Mouse (Mus musculus): ENCODE data around the gene Pnldc1.
"Not testable (repeated sequence)": the region's sequence is repeated elsewhere in the genome, so short reads cannot be mapped to it uniquely, and the experiment has no call there.

The Pnldc1 gene

DNA sequence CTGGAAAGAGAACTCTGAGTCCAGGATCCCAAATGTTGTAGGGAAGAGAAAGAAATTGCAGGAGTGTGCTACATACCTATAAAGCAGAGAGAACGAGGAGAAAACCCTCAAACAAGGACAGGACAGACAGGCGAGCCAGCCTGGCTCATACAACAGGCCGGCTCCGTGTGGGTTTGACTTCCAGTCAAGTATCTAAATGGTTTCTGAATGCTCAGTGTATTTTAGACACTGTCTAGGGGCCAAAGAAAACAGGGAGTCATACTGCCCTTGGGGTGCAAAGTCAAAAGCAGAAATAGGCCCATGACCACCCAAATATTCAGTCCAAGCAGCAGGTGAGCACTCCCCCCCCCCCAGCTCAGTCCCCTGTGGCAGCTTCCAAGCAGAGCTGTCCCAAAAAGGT is 4.2 kb downstream of the Pnldc1 start:
- no peak for DNase-seq

- DNase-seq = no peak
Measured at GRCm38 (mm10) chr17:12904349-12904748, 5.7 kb downstream of the Pnldc1 start.

- no peak for DNase-seq
Measured at GRCm38 (mm10) chr17:12903372-12904333, 6.4 kb downstream of the Pnldc1 start.

DNA sequence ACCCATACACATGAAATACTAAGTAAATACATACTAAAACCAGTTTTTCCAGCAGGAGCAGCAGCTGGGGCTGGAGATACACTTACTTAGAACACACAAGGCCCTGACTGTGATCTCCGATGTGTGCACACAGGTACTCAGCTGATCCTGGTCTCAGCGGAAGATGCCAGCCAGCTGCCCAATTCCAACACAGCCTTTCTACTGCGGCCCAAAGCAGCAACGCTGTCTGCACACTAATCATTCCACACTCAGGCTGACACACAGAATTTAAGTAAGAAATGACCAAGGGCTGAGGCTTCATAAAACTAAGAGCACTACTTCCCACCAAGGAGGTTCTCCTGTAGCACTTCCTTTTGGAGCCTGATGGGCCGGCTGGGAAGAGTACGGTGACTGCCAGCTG is 7.7 kb downstream of the Pnldc1 start:
- DNase-seq = no peak

GRCm38 (mm10) chr17:12898607-12899006 is 11.4 kb downstream of the Pnldc1 start:
- not testable (repeated sequence) for DNase-seq

DNA sequence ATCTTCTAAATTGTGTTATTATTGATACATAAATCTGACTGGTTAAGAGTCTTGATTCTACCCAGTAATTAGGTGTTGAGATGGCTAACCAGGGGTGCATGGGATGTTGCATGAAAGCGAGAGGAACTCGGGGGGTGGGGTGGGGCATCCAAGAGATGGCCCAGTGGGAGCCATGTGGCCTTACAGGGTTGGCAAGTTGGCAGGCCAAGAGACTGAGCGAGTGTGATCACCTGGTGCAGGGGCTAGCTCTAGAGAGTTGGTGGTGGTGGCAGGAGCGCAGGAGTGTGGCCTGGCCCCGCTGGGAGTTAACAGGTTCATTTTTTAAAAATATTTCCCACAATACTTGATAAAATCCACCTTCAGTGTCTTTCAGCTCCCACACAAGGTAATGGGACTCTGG is 12.4 kb downstream of the Pnldc1 start:
- DNase-seq = no peak

- DNase-seq = no peak
Measured at GRCm38 (mm10) chr17:12892033-12892432, 18.0 kb downstream of the Pnldc1 start.

DNA sequence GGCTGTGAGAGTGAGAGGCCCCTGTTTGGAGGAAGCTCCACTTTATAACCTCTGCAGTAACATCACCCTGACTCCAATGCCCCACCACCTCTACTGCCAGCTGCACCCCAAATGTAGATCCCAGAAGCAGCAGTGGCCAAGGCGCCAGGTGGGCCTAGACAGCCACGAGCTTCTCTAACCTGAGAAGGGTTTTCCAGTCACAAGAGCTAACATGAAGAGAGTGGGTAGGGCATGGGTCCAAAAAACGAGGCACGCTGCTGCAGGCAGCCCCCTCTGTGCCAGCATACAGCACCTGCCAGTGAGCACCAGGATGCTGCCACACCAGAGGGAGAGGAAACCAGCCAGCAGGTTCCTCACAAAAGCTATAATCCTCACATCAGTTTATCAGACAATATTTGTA is 19.0 kb downstream of the Pnldc1 start:
- no peak for DNase-seq

GRCm38 (mm10) chr17:12887021-12887775 is 22.8 kb downstream of the Pnldc1 start:
- DNase-seq = no peak

- DNase-seq = no peak
Measured at GRCm38 (mm10) chr17:12886620-12887019, 23.4 kb downstream of the Pnldc1 start.

GRCm38 (mm10) chr17:12881216-12881615 is 28.8 kb downstream of the Pnldc1 start:
- DNase-seq = no peak

- DNase-seq = peak; percentile 80
Measured at GRCm38 (mm10) chr17:12880178-12880577, 29.9 kb downstream of the Pnldc1 start.

GRCm38 (mm10) chr17:12875734-12876133 is 34.3 kb downstream of the Pnldc1 start, which contains the start of gene Mrgprh:
TSS of gene Mrgprh (plus strand) at chr17:12876034.
- no peak for DNase-seq

DNA sequence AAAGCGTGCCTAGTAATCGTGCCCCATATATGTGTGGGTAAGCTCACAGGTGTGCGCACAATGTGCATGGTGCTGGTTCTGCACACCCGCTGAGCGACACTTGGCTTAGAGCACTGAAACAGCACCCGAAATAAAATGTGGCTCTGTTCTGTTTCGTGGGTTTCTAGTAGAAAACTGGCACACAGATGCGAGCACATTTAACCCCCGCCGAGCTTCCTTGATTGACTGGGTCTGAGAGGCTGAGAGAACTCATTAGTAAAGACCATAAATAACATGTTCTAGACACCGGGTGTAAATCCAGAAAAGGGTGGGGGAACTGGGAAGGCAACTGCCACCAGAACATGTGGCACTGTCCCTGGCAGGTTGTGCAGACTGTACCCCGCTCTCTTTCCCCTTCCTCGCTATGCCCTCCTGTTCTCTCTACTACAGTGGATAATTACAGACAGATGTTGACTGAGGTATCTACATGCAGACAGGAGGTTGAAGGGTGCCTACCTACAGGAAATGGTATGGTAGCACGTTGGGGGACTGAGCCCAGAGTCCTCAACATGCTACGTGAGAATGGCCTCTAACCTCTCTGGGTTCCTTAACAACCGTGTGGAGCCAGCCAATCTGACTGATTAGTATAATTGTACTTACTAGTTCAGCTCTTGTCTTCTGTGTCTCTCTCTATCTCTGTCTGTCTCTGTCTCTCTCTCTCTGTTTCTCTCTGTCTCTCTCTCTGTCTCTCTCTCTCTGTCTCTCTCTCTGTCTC is 37.6 kb downstream of the Pnldc1 start:
- DNase-seq = no peak

DNA sequence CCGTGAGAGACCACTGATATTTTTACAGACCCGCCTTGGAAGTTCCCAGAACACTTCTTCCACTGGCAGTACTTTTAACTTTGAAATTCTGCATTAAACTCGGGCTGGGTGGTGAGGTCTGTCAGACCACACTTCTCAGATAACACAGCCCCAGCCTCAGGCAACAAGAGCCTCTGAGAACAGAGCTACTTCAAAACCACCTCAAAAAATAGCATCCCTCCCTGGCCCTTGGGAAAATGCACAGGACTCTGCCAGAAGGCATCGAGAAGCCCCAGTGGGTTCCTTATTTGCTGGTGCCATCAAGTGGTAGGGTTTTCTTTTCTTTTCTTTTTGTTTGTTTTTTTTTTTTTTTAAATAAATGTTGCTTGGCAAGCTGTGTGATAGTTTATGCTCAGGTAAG is 41.4 kb downstream of the Pnldc1 start:
- DNase-seq = no peak

- DNase-seq = no peak
Measured at GRCm38 (mm10) chr17:12868043-12868442, 42.0 kb downstream of the Pnldc1 start, which contains the start of gene Mas1. TSS of gene Mas1 (minus strand) at chr17:12868143.

DNA sequence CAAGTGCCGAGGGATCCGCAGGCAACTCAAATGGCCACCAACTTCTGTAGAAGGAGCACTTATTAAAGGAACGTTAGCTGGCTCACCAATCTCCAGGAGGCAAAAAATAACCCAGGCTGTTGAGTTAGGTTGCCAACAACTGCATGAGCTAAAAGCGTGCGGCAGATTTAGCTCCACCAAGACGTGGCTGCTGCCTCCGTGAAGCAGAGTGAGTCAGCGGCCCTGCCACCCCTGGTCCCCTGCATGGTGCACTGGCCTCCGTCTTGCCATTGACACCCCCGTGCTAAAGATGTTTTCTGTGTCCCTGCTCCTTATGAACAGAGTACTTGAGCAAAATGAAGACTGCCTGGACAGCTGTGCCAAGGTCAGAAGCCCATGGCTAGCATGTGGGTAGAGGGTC is 43.2 kb downstream of the Pnldc1 start:
- DNase-seq = no peak

GRCm38 (mm10) chr17:12865407-12865806 is 44.6 kb downstream of the Pnldc1 start:
- no peak for DNase-seq

DNA sequence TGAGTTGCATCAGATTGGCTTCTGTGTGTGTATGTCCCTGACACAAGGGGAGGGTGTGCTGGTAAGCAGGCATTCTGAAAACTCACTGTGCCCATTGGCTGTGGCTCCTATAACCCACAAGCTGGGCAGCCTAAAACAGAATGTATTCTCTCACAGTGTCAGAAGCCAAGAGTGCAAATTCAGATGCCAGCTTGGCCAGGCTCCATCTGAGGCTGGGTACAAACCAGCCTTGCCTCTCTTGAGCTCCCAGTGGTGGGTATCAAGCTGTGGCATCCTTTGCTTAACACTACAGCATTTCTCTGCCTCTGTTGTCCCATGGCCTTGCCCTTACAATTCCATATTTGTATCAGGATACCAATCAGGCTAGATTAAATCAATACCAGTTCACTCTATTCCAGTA is 45.9 kb downstream of the Pnldc1 start:
- no peak for DNase-seq

- DNase-seq = no peak
Measured at GRCm38 (mm10) chr17:12859006-12859520, 51.0 kb downstream of the Pnldc1 start.

DNA sequence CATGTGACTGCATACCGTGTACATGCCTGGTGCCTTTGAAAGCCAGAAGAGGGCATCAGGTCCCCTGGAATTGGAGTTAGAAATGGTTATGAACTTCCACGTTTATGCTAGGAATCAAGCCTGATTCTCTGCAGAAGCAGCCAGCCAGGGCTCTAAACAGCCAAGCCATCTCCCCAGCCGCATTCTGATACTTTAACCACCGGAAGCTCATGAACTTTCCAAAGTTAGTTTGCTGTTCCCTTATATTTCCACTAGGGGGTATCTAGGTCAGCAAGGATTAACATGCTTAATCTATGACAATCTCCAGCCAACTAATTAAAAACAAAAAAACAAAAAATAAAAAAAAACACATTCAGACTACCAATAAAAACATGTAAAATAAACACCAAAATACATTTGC is 52.0 kb downstream of the Pnldc1 start:
- DNase-seq = no peak

GRCm38 (mm10) chr17:12857395-12857794 is 52.6 kb downstream of the Pnldc1 start:
- DNase-seq = no peak

DNA sequence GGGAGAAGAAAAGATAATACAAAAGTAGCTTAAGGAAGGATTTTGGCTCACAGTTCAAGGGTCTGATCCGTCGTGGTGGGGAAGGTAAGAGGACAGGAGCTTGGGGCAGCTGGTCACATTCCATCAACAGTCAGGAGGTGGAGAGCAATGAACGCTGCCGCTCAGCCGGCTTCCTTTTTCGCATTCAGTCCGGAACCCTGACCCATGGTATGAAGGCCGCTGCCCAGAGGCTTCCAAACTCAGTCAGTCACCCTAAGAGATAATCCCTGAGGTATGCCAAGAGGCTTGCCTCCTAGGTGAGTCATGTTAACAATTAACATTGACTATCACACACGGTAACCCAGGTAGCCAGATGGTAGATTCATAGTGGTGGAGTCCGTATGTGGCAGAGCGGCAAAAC is 55.6 kb downstream of the Pnldc1 start:
- no peak for DNase-seq
